Mouse (Mus musculus) MEL (cell line): ENCODE data around the gene Themis3. TPM values are rescaled to one million over a fixed set of nuclear protein-coding genes. Genes with fewer than 3 reads are reported as not detected.

Experiments used
- DNase-seq: peaks from one replicate; pipeline ENCODE4 v3.0.0; 2011; ENCODE audit warnings: low read depth, low spot score
- H3K27ac ChIP-seq: 2 replicates; pipeline ENCODE4 v1.5.1; 2012; ENCODE audit warnings: low read depth, mild to moderate bottlenecking, control low read depth, low read length, moderate library complexity; ENCODE audit not compliant: control insufficient read depth
- H3K27me3 ChIP-seq, 2 experiments: fragments of 150-350 bp in 1 of 2; sonication (generic) in 1 of 2; 2 replicates each; pipeline ENCODE4 v1.6.1; 2012; ENCODE audit warnings: low read length in 2 of 2, mild to moderate bottlenecking in 2 of 2, improper control_type of control experiment in 1 of 2, moderate library complexity in 1 of 2; ENCODE audit not compliant: insufficient read depth in 2 of 2, control insufficient read depth in 1 of 2
- H3K36me3 ChIP-seq, 2 experiments: 2 replicates each; pipeline ENCODE4 v1.6.1; 2012 to 2014; ENCODE audit warnings: low read length in 2 of 2, improper control_type of control experiment in 1 of 2, inconsistent platforms in 1 of 2, mild to moderate bottlenecking in 1 of 2; ENCODE audit not compliant: insufficient read depth in 2 of 2, control insufficient read depth in 1 of 2
- H3K4me1 ChIP-seq, 2 experiments: fragments of 150-350 bp in 1 of 2; sonication (generic) in 1 of 2; 2 replicates each; pipeline ENCODE4 v1.6.1; 2012; ENCODE audit warnings: low read length in 2 of 2, improper control_type of control experiment in 1 of 2, mild to moderate bottlenecking in 1 of 2; ENCODE audit not compliant: insufficient read depth in 2 of 2, control insufficient read depth in 1 of 2
- H3K4me3 ChIP-seq, 2 experiments: fragments of 150-350 bp in 1 of 2; sonication (generic) in 1 of 2; 2 replicates each; pipeline ENCODE4 v1.5.1; 2012; ENCODE audit warnings: low read depth in 2 of 2, low read length in 2 of 2, mild to moderate bottlenecking in 2 of 2, moderate library complexity in 2 of 2, control low read depth in 1 of 2, improper control_type of control experiment in 1 of 2; ENCODE audit not compliant: control insufficient read depth in 1 of 2, insufficient read depth in 1 of 2
- H3K79me2 ChIP-seq: 2 replicates; pipeline ENCODE4 v1.6.1; 2012; ENCODE audit warnings: mild to moderate bottlenecking, low read length, moderate library complexity; ENCODE audit not compliant: control insufficient read depth, poor library complexity, insufficient read depth
- H3K9ac ChIP-seq: 2 replicates; pipeline ENCODE4 v1.6.1; 2012; ENCODE audit warnings: low read depth, mild to moderate bottlenecking, control low read depth, low read length, moderate library complexity; ENCODE audit not compliant: control insufficient read depth, poor library complexity, severe bottlenecking
- H3K9me3 ChIP-seq: fragments of 150-350 bp; sonication (generic); replicated peaks from 2 replicates; pipeline ENCODE4 v1.6.1; 2012; ENCODE audit warnings: mild to moderate bottlenecking, low read length, improper control_type of control experiment, moderate library complexity; ENCODE audit not compliant: insufficient read depth
- BHLHE40 ChIP-seq: IDR thresholded peaks from 2 replicates; pipeline ENCODE4 v1.6.1; 2012; ENCODE audit warnings: low read depth, mild to moderate bottlenecking, inconsistent platforms, low read length, improper control_type of control experiment, borderline replicate concordance
- CHD1 ChIP-seq: IDR thresholded peaks from 2 replicates; pipeline ENCODE4 v1.6.1; 2012; ENCODE audit warnings: low read depth, mild to moderate bottlenecking, inconsistent platforms, low read length, improper control_type of control experiment
- CHD2 ChIP-seq: IDR thresholded peaks from 2 replicates; pipeline ENCODE4 v1.6.1; 2011; ENCODE audit warnings: low read length, improper control_type of control experiment
- ELF1 ChIP-seq: IDR thresholded peaks from 2 replicates; pipeline ENCODE4 v1.6.1; 2014; ENCODE audit warnings: low read depth, mild to moderate bottlenecking, inconsistent platforms, low read length, improper control_type of control experiment, moderate library complexity
- EP300 ChIP-seq, 2 experiments: IDR thresholded peaks; 2 replicates each; pipeline ENCODE4 v1.6.1; 2011; ENCODE audit warnings: improper control_type of control experiment in 2 of 2, low read length in 2 of 2, low read depth in 1 of 2, mild to moderate bottlenecking in 1 of 2
- ETS1 ChIP-seq: IDR thresholded peaks from 2 replicates; pipeline ENCODE4 v1.6.1; 2012; ENCODE audit warnings: low read depth, mild to moderate bottlenecking, inconsistent platforms, low read length, improper control_type of control experiment, moderate library complexity
- GATA1 ChIP-seq: IDR thresholded peaks from 2 replicates; pipeline ENCODE4 v1.6.1; 2011; ENCODE audit warnings: low read depth, low read length, improper control_type of control experiment
- MAFK ChIP-seq: IDR thresholded peaks from 2 replicates; pipeline ENCODE4 v1.6.1; 2011; ENCODE audit warnings: low read depth, mild to moderate bottlenecking, low read length, improper control_type of control experiment, borderline replicate concordance
- MAX ChIP-seq: IDR thresholded peaks from 2 replicates; pipeline ENCODE4 v1.6.1; 2011; ENCODE audit warnings: low read length, improper control_type of control experiment
- MAZ ChIP-seq: IDR thresholded peaks from 2 replicates; pipeline ENCODE4 v1.6.1; 2012; ENCODE audit warnings: low read depth, mild to moderate bottlenecking, inconsistent platforms, low read length, improper control_type of control experiment
- MEF2A ChIP-seq: IDR thresholded peaks from 2 replicates; pipeline ENCODE4 v1.6.1; 2014; ENCODE audit warnings: low read depth, mild to moderate bottlenecking, inconsistent platforms, low read length, improper control_type of control experiment; ENCODE audit not compliant: poor library complexity, insufficient replicate concordance, severe bottlenecking; ENCODE audit errors: extremely low read depth
- POLR2A ChIP-seq, 2 experiments: IDR thresholded peaks; 2 replicates each; pipeline ENCODE4 v1.6.1; 2011 to 2012; ENCODE audit warnings: low read length in 2 of 2, mild to moderate bottlenecking in 2 of 2, control low read depth in 1 of 2, improper control_type of control experiment in 1 of 2, low read depth in 1 of 2, moderate library complexity in 1 of 2; ENCODE audit not compliant: control insufficient read depth in 1 of 2, insufficient read depth in 1 of 2, poor library complexity in 1 of 2
- POLR2AphosphoS2 ChIP-seq: IDR thresholded peaks from 2 replicates; pipeline ENCODE4 v1.6.1; 2011; ENCODE audit warnings: low read length, improper control_type of control experiment
- RCOR1 ChIP-seq: IDR thresholded peaks from 2 replicates; pipeline ENCODE4 v1.6.1; 2012; ENCODE audit warnings: low read depth, mild to moderate bottlenecking, inconsistent platforms, low read length, improper control_type of control experiment
- SIN3A ChIP-seq: IDR thresholded peaks from 2 replicates; pipeline ENCODE4 v1.6.1; 2012; ENCODE audit warnings: low read length, improper control_type of control experiment, inconsistent platforms
- TAL1 ChIP-seq: IDR thresholded peaks from 2 replicates; pipeline ENCODE4 v1.6.1; 2012; ENCODE audit warnings: mild to moderate bottlenecking, inconsistent platforms, low read length, moderate library complexity, mixed read lengths
- ZNF384 ChIP-seq: IDR thresholded peaks from 2 replicates; pipeline ENCODE4 v1.6.1; 2012; ENCODE audit warnings: low read depth, mild to moderate bottlenecking, inconsistent platforms, low read length, improper control_type of control experiment
- polyA plus RNA-seq, 2 experiments: library from polyadenylated mRNA; stranded (reverse) in 1 of 2; unstranded in 1 of 2; fragments of >175 nt in 1 of 2; fragments of >200 nt in 1 of 2; gene quantifications; 2 replicates each; pipeline versions ENCODE4 v1.2.1 to v1.2.4; 2012; ENCODE audit warnings: low replicate concordance in 2 of 2, low read depth in 1 of 2; ENCODE audit not compliant: insufficient read length in 2 of 2, insufficient read depth in 1 of 2, missing spikeins in 1 of 2
- total RNA-seq: library from RNA; depleted of rRNA; stranded (reverse); fragments of 300-350 nt; gene quantifications from 2 replicates; pipeline ENCODE4 v1.2.3, GENCODE M21; 2012

The Themis3 gene
- total and polyA plus RNA-seq, 3 experiments, result 0.03 TPM; not detected in 2

DNA sequence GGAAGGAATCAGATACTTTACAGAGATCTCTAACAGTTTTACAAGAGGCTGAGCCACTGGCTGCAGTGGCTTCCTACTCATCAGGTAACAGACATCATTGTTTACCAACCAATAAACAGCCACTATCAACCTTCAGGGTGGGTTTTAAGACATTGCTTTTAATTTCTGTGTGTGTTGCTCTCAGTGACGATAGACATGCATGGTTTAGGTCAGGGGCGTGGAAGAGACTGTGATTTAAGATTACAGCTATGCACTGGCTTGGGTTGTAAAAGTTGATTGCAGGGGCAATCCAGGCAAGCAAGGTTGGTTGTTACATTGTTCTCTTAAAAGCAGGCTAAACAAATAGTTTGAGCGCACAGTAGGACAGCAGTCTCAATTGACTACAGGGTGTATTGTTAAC, 1.4 kb upstream of the Themis3 start:
- Histone ChIP-seq H3K27me3 (no peaks in the 10 kb centered on the region), H3K9ac (no peak overlapping the region), H3K27ac (no peak overlapping the region), H3K79me2 (no peaks in the 10 kb centered on the region), H3K4me1 (no peaks in the 10 kb centered on the region), H3K4me3 (no peak overlapping the region), H3K9me3 (no peaks in the 10 kb centered on the region), H3K36me3 (no peaks in the 10 kb centered on the region)
- TF ChIP-seq GATA1 (no peak), TAL1 (no peak), POLR2A (IDR thresholded peaks at IDR 0.05; ENCODE audit: control insufficient read depth in 1 of 2, insufficient read depth in 1 of 2, low read depth in 1 of 2, low read length in 2 of 2, poor library complexity in 1 of 2) (no peak), SIN3A (no peak), POLR2AphosphoS2 (no peak), EP300 (IDR thresholded peaks at IDR 0.05; ENCODE audit: low read depth in 1 of 2, low read length in 2 of 2) (no peak), CHD2 (no peak), RCOR1 (no peak), ELF1 (no peak), MAZ (no peak)
- DNase-seq, result no peak

DNA sequence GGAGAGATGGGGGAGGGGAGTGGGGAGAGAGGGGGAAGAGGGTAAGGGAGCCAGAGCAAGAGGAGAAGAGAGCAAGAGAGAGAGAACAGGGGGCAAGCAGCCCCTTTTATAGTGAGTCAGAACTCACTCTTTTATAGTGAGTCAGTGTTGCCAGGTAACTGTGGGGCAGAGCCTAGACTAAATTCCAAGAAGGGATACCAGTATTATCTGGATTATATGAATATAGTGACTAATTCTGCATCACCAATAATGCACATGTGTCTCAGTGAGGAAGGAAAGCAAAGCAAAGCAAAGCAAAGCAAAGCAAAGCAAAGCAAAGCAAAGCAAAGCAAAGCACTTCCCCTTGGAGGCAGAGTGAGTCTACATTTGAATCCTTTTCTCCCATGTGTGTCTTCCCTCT, 835 bp upstream of the Themis3 start:
- no peak overlapping the region for H3K4me3 ChIP-seq
- H3K9me3 ChIP-seq, result no peaks in the 10 kb centered on the region
- no peaks in the 10 kb centered on the region for H3K27me3 ChIP-seq
- TF ChIP-seq BHLHE40, result no peak
- no peak for TF ChIP-seq MAX
- no peak for TF ChIP-seq MEF2A
- TF ChIP-seq ETS1, result no peak
- no peak for TF ChIP-seq ZNF384
- no peak for TF ChIP-seq POLR2A (IDR thresholded peaks at IDR 0.05; ENCODE audit: control insufficient read depth in 1 of 2, insufficient read depth in 1 of 2, low read depth in 1 of 2, low read length in 2 of 2, poor library complexity in 1 of 2)
- no peak for TF ChIP-seq MAFK
- no peak for TF ChIP-seq CHD1
- TF ChIP-seq POLR2AphosphoS2, result no peak
- H3K79me2 ChIP-seq, result no peaks in the 10 kb centered on the region
- DNase-seq, result no peak
- H3K4me1 ChIP-seq, result no peaks in the 10 kb centered on the region
- no peaks in the 10 kb centered on the region for H3K36me3 ChIP-seq
- no peak overlapping the region for H3K9ac ChIP-seq
- H3K27ac ChIP-seq, result no peak overlapping the region
